Mouse (Mus musculus) forebrain, embryonic 13.5 days (tissue): ENCODE data around the gene Cwf19l2. TPM values are rescaled to one million over a fixed set of nuclear protein-coding genes. Genes with fewer than 3 reads are reported as not detected.
"Not testable (repeated sequence)": the region's sequence is repeated elsewhere in the genome, so short reads cannot be mapped to it uniquely, and the experiment has no call there.

ENCODE experiments used
- ATAC-seq: fragments of 200-750 bp; cut with Nextera tagmentation; 2 replicates; pipeline ENCODE4 v1.8.0; 2017
- H3K27ac ChIP-seq: fragments of 300-500 bp; sonication (generic); 2 replicates; pipeline ENCODE4 v1.5.1; 2015; ENCODE audit warnings: inconsistent platforms, mild to moderate bottlenecking, moderate library complexity
- H3K27me3 ChIP-seq: fragments of 300-500 bp; sonication (generic); 2 replicates; pipeline ENCODE4 v1.6.1; 2015; ENCODE audit warnings: mild to moderate bottlenecking, inconsistent platforms
- H3K36me3 ChIP-seq: fragments of 300-500 bp; sonication (generic); 2 replicates; pipeline ENCODE4 v1.6.1; 2015; ENCODE audit warnings: mild to moderate bottlenecking, inconsistent platforms; ENCODE audit not compliant: poor library complexity, severe bottlenecking
- H3K4me1 ChIP-seq: fragments of 300-500 bp; sonication (generic); 2 replicates; pipeline ENCODE4 v1.6.1; 2015; ENCODE audit warnings: inconsistent platforms
- H3K4me2 ChIP-seq: fragments of 300-500 bp; sonication (generic); 2 replicates; pipeline ENCODE4 v1.6.1; 2015; ENCODE audit warnings: inconsistent platforms, mild to moderate bottlenecking, moderate library complexity
- H3K4me3 ChIP-seq: fragments of 300-500 bp; sonication (generic); 2 replicates; pipeline ENCODE4 v1.5.1; 2015; ENCODE audit warnings: mild to moderate bottlenecking, inconsistent platforms
- H3K9ac ChIP-seq: fragments of 300-500 bp; sonication (generic); 2 replicates; pipeline ENCODE4 v1.6.1; 2015; ENCODE audit warnings: mild to moderate bottlenecking, inconsistent platforms
- H3K9me3 ChIP-seq: fragments of 300-500 bp; sonication (generic); replicated peaks from 2 replicates; pipeline ENCODE4 v1.6.1; 2016; ENCODE audit warnings: inconsistent platforms
- WGBS: fragments of 180-500 bp; shearing (Covaris S2); methylation state at CpG from one replicate; pipeline ENCODE4 v1.1.7; 2015; 5-methylcytosine and 5-hydroxymethylcytosine counted together
- polyA plus RNA-seq: library from polyadenylated mRNA; unstranded; fragments of >200 nt; fragmentation: Nextera tagmentation; extraction: Ambion mirVana; gene quantifications from 2 replicates; pipeline ENCODE4 v1.2.1, GENCODE M21; 2015

Gene Cwf19l2
- 14.4 and 15.5 TPM in 2 replicates for polyA plus RNA-seq

DNA sequence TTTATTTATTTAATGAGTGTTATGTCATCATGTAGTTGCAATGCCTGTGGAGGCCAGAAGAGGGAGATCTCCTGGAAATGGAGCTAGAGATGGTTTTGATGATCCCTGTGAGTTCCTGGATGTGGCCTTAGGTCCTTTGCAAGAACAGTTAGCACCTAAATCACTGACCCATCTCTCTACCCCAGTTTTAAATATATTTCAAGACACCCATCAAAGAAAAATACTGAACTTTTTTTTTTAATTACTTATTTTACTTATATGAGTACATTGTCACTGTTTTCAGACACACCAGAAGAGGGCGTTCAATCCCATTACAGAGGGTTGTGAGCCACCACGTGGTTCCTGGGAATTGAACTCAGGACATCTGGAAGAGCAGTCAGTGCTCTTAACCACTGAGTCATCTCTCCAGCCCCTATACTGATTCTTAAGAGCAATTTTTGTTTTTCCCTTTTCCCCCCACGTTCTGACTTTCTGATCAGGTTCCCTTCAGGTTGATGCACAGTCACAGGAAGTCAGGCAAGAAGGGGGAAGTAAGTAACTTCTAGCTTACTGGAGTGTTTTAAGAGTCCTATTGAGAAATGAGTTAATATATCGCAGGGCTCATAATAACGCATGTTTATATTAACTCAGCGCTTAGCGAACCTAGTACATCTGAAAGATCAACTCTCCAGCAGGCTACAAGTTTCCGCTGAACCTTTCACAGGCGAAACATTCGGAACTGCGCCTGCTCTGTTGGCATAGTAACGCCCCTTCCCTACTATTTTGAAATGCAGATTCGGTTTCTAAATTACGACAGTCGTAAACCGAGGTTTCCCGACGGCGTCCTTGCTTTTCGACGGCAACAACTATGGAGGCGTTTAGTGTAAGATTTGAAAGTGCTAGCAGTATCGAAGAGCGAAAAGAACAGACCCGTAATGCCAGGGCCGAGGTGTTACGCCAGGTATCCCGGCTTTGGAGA is at the start of gene Cwf19l2:
TSS of gene Cwf19l2 (plus strand) at position 342 of the 958 bp plus-strand sequence.
- Histone ChIP-seq H3K9ac (peak within 1 kb of the TSS; percentile 75), H3K36me3 (no peaks in the 10 kb centered on the region), H3K27me3 (no peaks in the 10 kb centered on the region), H3K4me2 (peak within 1 kb of the TSS; percentile 70), H3K4me3 (peak within 1 kb of the TSS; percentile 66), H3K27ac (no peak within 1 kb of the TSS; the same call in 1 of the 2 replicates), H3K9me3 (no peaks in the 10 kb centered on the region), H3K4me1 (0 out of 2 replicates have a peak, but pooled peaks cover 2% of the 10 kb centered on the region)
- ATAC-seq = peak; percentile 97
- WGBS = under 1% methylated on average over 28 of the region's 28 CpGs

DNA sequence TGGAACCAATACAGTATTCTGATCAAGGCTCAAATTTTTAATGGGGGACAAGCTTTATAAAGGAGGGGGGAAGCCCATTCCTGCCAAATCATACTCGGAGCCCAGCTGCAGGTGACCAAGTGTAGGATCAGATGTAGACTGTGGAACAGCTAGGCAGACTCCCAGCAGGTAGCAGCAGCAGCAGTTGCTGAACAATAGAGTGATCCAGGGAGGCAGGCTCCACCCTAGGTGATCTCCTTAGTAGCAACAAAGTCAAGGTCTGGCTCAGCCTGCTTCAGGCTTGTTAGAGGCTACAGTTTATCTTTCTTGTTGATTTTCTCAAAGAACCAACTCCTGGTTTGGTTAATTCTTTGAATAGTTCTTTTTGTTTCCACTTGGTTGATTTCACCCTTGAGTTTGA is 27.1 kb upstream of the Cwf19l2 start:
- not testable (repeated sequence) for H3K9ac ChIP-seq, ATAC-seq, H3K27ac ChIP-seq, H3K4me2 ChIP-seq, H3K27me3 ChIP-seq, H3K9me3 ChIP-seq, H3K4me3 ChIP-seq, H3K4me1 ChIP-seq
- H3K36me3 ChIP-seq = peaks cover 27% of the 10 kb centered on the region
- WGBS = 19% methylated on average over 1 of the region's 1 CpGs

DNA sequence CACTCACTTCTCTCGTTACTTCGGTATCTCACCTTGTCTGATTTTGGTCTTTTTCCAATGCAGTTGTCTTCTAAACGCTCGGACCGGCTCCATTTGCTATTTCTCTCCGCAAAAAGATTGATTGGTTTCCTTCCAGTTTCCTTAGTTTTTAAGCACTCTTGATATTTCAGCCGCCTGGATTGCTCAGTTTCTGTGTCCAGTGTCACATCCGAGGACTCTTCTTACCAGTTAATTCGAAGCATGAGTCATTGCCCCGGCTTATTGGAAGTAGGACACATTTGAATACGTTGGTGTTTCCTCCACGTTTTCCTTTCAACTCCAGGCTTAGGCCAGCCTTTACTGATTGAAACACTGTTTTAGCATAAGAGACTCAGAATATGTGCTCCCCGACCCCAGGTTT is 980 bp downstream of the Cwf19l2 start:
- Histone ChIP-seq H3K4me1 (0 out of 2 replicates have a peak, but pooled peaks cover 2% of the 10 kb centered on the region), H3K36me3 (no peaks in the 10 kb centered on the region), H3K9ac (peak overlapping the region; percentile 75), H3K27ac (no peak overlapping the region), H3K27me3 (no peaks in the 10 kb centered on the region), H3K4me3 (peak overlapping the region; percentile 66), H3K9me3 (no peaks in the 10 kb centered on the region), H3K4me2 (peak overlapping the region; percentile 70)
- WGBS = under 1% methylated on average over 13 of the region's 13 CpGs
- peak; percentile 31 for ATAC-seq

DNA sequence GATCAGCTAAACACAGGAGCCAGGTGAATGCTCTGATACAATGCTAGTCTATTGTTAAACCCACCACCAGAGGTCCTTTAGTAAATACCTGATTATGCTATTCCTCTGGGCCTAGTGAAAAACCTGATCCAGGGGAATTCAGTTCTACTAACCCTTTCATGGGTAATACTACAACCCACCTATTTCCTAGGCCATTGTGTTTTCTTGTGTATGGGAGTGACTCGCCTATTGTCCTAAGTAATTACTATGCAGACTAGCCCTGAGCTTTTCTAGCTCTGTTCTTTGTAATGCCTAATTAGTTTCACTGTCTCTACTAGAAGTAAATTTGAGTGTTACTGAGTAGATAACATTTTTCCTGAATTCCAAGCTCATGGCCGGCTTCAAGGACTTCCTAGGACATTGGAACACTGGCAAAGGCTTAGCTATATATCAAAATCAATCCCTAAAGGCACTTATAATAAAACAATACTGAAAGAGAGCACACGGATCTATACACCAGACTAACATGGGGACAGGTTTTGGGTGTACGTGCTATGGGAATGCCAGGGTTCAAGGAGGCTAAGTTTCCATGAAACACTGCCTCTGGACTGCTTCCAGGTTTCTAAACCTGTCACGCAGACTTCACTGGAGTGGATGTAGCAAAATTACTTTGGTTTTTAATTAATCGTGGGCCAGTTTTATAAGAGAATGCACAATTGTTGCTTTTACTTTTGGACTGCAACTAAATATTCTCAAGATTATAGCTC is 36.3 kb downstream of the Cwf19l2 start:
- not testable (repeated sequence) for ATAC-seq, H3K27ac ChIP-seq, H3K4me2 ChIP-seq, H3K27me3 ChIP-seq, H3K9ac ChIP-seq, H3K9me3 ChIP-seq, H3K36me3 ChIP-seq, H3K4me1 ChIP-seq, H3K4me3 ChIP-seq
- WGBS = 74% methylated on average over 6 of the region's 6 CpGs

DNA sequence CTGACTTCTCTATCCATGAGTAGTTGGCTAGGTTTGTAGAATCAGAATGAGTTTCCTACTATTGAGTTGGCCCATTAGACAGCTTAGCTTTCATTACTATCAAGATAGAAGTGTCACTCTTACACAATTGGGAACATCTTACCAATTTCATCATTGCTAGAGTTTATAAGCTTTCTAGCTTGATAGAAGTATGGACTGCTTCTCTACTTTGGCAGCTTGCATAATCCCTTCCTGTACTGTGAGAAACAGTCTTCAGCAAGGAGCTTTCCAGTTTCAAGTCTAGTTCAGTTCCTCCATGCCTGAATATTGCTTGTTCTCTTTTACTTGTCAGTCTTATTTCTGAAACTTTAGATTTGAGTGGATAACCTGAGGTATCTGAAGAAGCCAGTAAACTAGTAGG is 68.5 kb downstream of the Cwf19l2 start:
- H3K9me3 ChIP-seq = no peaks in the 10 kb centered on the region
- no peaks in the 10 kb centered on the region for H3K27me3 ChIP-seq
- H3K4me3 ChIP-seq = no peak overlapping the region
- H3K36me3 ChIP-seq = peaks cover 19% of the 10 kb centered on the region
- H3K9ac ChIP-seq = no peak overlapping the region
- no peak overlapping the region for H3K27ac ChIP-seq
- no peak for ATAC-seq
- H3K4me2 ChIP-seq = no peak overlapping the region
- no peaks in the 10 kb centered on the region for H3K4me1 ChIP-seq

DNA sequence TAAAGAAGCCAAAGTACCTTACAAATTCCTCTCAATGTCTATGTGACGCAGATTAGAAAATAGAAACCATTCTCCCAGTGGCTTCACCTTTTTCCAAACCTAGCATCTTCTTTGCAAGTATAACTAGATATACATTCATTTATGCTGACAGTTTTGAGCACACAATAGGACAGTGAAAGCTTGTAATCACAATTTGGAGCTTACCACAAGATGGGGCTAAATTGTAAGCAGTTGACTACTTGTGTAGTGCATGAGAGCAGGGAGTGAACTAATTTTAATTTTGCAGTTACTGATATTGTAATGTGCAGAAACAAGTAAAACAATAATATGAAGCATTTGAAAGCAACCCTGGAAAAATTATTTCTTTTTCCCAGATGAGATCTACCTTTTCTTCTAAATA is 115.3 kb downstream of the Cwf19l2 start:
- H3K36me3 ChIP-seq = no peaks in the 10 kb centered on the region
- ATAC-seq = peak; percentile 83; the same call in 1 of the 2 replicates
- H3K9ac ChIP-seq = no peak overlapping the region
- 92% methylated on average over 1 of the region's 1 CpGs for WGBS
- no peaks in the 10 kb centered on the region for H3K27me3 ChIP-seq
- no peak overlapping the region for H3K4me2 ChIP-seq
- H3K27ac ChIP-seq = no peak overlapping the region
- H3K9me3 ChIP-seq = no peaks in the 10 kb centered on the region
- no peaks in the 10 kb centered on the region for H3K4me1 ChIP-seq
- H3K4me3 ChIP-seq = no peak overlapping the region

DNA sequence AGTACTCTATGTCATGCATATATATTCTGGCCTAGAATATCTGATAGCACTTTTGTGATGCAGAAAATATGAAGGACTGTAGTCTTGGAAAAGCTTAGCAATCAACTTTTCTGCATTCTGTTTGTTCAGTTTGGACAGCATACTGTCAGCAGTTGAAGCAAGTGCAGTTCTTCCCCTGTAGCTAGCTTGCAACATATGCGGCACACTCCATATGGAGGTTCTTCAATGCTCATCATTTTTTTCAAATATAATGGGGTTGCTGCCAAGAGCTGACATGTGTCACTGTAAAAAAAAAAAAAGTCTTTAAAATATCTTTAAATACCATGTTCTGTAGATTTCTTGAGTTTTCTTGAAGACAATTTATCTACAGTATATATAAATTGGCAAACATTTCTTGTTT is 115.8 kb downstream of the Cwf19l2 start:
- Histone ChIP-seq H3K4me1 (no peaks in the 10 kb centered on the region), H3K27ac (no peak overlapping the region), H3K36me3 (no peaks in the 10 kb centered on the region), H3K27me3 (no peaks in the 10 kb centered on the region), H3K4me2 (no peak overlapping the region), H3K9ac (no peak overlapping the region), H3K9me3 (no peaks in the 10 kb centered on the region), H3K4me3 (no peak overlapping the region)
- 85% methylated on average over 1 of the region's 1 CpGs for WGBS
- ATAC-seq = peak; percentile 87

DNA sequence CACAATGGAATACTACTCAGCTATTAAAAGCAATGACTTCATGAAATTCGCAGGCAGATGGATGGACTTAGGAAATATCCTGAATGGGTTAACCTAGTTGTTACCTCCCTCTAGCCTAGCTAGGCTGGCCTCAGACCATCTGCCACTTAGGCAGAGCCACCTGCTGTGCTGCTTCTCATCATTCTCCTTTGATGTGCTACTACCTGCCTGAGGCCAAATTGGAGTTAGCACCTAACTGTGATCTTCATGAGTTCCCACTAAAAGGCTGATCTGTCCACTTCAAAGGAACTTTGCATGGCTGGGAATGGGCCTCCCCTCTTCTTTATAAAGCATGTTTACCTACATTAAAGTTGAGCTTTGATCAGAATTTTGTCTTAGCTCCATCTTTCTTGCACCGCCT is 117.6 kb downstream of the Cwf19l2 start:
- Histone ChIP-seq H3K4me2 (no peak overlapping the region), H3K9ac (no peak overlapping the region), H3K9me3 (no peaks in the 10 kb centered on the region), H3K4me3 (no peak overlapping the region), H3K36me3 (no peaks in the 10 kb centered on the region), H3K27ac (no peak overlapping the region), H3K4me1 (no peaks in the 10 kb centered on the region), H3K27me3 (no peaks in the 10 kb centered on the region)
- ATAC-seq = no peak
- 90% methylated on average over 2 of the region's 2 CpGs for WGBS

Other genes starting within 250 kb of the Cwf19l2 start
- gene Alkbh8, start 68.5 kb upstream of the Cwf19l2 start, polyA plus RNA-seq = 49.5 and 55.1 TPM in 2 replicates
- 3.8 and 4.6 TPM in 2 replicates for gene Gucy1a2, start 129.2 kb downstream of the Cwf19l2 start, polyA plus RNA-seq